Mouse (Mus musculus) megakaryocyte, embryonic 14.5 days (primary cell): ENCODE data around the gene Hdc.

ENCODE experiments used
- FLI1 ChIP-seq: IDR thresholded peaks from 2 replicates; pipeline ENCODE4 v1.6.1; 2012; ENCODE audit warnings: low read length, inconsistent platforms, mixed read lengths
- GATA1 ChIP-seq: IDR thresholded peaks from 3 replicates; pipeline ENCODE4 v1.6.1; 2012; ENCODE audit warnings: mixed read lengths, low read length, inconsistent platforms, borderline replicate concordance

DNA sequence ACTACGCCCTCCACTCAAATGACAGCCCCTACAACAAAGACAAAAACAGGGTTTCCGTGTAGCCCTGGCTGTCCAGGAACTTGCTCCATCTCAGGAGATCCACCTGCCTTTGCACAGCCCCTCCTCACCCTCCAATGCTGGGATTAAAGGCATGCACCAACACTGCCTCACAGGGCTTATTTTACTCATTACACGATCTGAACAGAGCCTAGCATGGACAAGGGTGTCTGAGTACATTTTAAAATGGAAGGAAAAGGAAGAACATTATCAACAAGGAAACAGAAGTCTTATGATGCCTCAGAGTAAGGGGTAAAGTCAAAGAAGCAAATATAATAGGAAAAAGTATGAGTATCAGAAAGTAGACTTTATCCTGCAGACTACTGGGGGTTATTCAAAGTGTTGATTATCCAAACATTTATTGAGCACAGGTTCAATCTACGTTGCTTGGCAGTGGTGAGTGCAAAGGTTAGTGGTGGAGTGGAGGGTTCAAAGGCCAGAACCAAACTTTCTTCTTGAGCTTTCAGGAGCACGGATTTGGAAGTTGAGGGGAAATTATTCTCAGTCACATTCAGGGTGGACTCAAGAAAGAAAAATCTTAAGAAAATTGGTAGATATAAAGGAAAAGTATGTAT, 49.6 kb upstream of the Hdc start:
- TF ChIP-seq FLI1 (no peak), GATA1 (no peak)
